Mouse (Mus musculus) adrenal gland, postnatal 10 days (tissue): ENCODE measurements around the gene Fmo5. TPM values are rescaled to one million over a fixed set of nuclear protein-coding genes. Genes with fewer than 3 reads are reported as not detected.

ENCODE experiments used
- DNase-seq: peaks from one replicate; pipeline ENCODE4 v3.0.0; 2021; ENCODE audit warnings: mixed read lengths
- microRNA-seq: library from miRNA; unstranded; fragments of <30 nt; microRNA quantifications from one replicate; pipeline ENCODE4 v1.2.0, GENCODE M21; 2021
- total RNA-seq, 2 experiments: library from RNA; stranded (reverse); gene quantifications; 2 replicates each; pipeline ENCODE4 v1.2.3; 2021

Gene Fmo5
- total RNA-seq, 2 experiments from 2014 or later: 12.4 to 21.2 TPM

DNA sequence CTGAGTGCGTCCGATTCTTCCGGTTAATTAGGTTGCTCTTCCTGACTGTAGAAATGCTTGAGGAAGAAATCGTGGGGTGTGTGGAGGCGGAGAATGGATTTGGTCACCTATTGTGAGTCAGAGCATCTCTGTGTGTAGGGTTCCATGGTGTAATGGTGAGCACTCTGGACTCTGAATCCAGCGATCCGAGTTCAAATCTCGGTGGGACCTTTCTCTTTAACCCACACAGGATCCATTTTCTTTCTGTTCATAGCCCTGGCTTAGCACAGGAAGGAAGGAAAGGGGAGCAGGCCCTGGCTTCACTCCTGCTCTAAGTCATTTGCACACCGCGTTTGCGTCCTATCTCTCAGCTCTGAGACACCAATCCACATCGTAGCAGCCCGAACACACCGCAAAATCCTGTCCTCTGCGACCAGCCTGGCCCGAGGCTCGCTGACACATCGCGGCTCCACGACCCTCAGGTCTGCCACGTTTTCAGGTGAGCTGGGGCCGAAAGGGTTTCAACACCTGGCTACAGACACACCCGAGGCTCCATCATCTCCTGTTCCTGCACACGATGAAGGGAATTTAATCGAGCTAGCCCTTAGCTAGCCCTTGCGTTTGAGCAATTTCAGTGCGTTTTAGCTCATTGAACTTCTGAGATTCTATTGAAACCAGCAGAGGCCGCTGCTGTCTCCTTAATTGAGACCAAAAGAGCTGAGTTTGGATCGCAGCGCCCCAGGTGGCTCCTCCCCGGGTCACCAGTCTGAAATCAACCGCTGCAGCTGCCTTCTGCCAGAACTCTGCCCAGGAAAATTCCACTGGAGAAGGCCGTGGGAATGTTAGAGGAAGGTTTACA is 52.9 kb downstream of the Fmo5 start:
- DNase-seq: peak; percentile 82

DNA sequence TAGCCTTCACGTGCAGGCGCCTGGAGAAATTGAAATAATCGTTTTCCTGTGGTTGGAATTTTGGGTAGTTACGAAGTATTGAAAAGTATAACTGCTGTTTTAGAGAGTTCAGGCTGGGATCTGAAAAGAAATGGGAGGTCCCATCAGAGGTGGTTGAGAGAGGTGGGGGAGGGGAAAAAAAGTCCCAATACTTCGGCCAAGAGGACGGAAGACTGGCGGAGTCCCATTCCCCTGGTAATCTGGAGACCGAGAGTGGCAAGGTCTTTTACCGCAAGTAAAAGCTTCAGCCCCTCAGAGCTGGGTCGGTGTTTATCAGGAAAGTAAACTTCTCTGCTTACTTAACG is 53.5 kb downstream of the Fmo5 start:
- no peak for DNase-seq

DNA sequence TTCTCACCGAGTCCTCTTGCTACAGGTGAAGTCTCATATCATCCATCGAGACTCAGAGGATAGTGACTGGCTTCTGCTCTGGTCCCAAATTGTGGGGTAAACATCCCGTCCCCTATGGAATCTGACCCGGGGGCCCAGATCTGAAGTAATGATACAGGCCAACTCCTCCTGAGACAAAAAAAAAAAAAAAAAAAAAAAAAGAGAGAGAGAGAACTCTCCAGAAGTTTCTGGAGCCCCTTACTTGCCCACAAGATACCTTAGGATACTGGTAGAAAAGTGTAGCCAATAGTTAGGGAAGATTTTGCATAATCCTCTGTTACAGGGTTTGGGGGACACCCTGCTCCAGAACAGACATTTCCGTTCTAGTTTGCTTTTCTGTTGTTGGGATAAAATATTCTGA is 54.0 kb downstream of the Fmo5 start:
- no peak for DNase-seq

DNA sequence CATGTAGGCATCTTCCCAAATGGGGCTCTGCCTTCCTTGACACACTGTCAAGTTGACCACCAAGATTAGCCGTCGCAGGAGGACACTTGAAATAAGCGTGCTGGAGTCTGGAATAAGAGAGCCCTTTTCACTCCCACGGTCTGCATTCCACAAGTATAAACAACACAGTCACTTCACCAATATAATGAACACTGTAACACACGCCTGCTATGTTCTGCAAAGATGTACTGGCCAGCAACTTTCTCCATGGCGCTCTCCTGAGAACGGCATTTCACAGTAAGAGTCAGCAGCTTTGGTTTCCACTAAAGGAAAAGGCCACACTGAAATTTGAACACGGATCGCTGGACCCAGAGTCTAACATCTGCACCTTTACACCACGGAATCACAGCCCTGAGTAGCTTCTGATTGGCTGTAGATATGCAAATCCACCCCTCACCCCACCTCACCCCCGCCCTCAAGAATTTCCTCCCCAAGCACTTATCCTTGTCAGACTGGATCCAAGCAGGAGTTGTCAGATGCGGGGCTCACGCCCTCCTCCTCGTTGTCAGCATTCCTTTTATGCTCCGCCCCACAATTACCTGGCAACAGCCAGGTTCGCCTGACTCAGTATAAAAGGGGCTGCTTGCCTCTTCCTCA is 55.1 kb downstream of the Fmo5 start:
- DNase-seq: no peak

DNA sequence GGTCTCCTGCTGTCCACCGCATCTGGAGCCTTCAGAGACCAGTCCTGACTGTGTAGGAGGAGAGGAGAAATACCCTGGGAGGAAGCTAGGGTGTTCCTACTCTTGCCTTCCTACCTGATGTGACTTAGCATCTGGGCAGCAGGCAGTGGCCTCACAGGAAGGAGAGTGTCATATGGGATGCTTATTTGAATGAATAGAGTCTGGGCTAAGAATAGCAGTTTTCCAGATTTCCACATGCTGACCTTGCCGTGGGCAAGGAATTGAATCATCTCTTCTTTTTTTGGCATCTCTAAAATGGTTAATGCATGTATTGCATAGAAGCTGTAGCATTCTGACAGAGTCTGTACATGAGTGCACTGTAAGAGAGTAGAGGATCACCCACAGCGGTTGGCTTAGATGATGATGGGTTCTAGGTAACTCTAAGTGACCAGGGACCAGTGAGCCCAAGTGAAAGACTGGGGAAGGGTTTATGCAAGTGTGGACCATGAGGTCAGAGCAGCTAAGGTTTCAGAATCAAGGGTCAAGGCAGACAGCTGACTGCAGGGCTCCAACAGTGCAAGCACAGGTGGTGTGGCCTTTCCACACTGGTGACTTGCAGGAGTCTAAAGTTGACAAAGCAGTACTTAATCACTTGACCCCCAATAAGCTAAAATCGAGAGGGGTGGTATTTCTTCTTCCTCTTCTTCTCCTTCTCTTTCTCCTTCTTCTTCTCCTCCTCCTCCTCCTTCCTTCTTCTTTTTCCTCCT is 57.9 kb downstream of the Fmo5 start:
- no peak for DNase-seq

DNA sequence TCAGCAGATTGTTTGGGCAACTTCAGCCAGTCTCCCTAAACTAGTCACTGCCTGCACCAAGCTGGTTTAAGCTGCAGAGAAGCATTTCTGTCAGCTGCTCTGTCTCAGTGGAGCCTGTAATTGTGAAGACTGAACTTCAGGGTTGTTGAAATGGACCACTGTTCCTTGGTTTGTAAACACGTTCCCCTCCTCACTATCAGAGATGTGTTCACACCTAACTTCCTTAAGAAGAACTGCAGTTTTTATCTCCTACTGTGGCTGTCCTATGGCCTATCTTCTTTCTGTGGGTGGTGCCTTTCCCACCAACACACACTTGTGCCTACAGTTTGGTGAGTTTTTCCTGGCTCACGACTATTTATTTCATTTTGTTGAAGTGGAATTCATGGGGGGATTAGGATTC is 60.7 kb downstream of the Fmo5 start:
- no peak for DNase-seq

DNA sequence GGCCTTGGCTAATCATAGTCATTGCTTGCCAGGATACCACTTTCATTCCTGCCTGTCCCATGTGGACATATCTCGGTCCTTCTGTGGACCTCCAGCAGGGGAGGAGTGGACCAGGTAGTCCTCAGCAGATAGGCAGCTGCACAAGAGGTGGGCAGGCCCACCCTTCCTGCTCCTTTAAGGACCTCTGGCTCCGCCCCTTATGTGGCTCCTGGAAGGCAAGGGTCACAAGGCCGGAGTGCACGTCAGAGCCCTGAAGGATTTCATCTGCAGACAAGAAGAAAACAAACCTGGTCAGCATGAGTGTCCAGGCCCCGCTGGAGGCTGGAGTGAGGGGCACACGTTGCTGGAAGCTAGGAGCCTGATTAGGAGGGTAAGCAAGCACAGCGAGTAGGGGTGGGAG is 62.0 kb downstream of the Fmo5 start:
- DNase-seq: peak; percentile 26

DNA sequence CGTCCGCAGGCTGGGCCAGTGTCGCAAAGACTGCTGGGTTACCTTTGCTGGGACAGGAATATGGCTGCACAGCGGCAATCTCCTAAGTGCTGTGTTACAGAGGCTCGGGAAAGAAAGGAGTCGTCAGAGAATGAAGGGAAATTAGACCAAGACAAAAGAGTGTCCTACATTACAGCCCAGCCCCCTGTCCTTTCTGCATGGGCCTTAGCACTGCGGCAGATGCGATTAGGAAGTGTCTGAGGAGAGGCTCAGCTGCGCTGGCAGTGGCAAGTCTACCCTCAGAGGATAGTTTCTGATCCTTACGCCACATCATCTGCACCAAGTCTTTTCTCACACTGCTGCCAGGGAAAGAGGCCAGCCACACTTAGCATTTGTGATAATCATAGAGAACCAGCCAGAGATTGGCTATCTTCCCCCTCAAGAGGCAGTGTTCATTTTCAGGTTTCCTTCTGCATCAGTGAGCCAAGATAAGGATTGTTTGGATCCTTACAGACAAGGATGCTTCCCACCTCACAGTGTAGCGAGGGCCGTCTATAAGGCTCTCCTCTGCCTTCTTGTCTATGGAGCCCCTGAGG is 62.9 kb downstream of the Fmo5 start:
- no peak for DNase-seq

DNA sequence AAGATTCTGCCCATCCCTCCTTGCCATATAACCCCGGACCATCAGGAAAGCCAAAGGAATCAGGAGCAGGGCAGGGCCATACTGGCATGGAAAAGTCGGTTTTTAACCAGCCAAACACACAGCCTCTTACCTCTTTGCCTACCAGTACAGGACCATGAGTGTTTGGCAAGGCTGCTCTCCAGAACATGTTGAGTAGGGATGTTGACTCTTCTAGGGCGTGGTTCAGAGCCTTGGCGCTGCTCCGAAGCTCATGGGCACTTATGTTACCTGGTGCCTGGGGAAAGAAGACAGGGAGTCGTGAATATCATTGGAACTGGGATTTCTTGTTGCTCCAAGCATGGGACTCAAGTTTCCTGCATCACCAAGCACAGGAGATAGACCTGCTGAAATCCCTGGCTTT is 65.2 kb downstream of the Fmo5 start:
- no peak for DNase-seq

DNA sequence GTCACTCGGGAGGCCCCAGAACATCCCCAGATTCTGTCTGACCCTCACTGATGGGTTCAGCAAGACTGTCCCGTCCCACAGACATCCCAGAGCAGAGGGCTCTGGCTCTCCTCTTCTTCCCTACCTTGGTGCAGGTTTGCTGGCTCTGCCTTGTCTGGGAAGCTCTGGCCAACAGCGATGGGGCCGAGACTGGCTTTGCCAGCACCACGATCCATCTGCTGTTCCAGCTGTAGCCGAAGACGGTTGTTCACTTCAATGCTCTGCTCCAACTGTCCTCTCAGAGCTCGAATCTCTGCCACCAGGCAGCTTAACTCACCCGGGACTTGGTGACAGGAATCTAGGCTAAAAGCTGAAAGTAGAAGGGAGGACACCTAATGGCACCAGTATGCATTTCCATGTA is 68.3 kb downstream of the Fmo5 start:
- peak; percentile 16 for DNase-seq

DNA sequence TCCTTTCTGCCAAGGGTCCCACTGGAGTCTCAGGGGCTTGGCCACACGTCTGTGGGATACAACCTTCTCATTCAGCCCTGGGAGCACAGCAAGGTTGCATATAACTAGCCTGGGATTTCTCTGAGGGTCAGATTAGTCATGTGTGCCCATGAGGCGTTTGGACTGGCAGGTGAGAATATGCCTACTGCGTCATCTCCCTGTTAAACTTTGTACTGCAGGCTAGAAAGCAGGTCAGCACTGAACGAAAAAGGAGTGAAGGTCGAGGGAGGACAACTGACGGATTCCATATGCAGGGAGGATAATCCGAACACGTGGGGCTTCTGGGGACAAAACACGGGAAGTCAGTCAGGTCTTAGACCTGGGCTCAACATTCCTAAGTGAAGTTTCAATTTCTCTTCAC is 68.7 kb downstream of the Fmo5 start:
- DNase-seq: no peak

DNA sequence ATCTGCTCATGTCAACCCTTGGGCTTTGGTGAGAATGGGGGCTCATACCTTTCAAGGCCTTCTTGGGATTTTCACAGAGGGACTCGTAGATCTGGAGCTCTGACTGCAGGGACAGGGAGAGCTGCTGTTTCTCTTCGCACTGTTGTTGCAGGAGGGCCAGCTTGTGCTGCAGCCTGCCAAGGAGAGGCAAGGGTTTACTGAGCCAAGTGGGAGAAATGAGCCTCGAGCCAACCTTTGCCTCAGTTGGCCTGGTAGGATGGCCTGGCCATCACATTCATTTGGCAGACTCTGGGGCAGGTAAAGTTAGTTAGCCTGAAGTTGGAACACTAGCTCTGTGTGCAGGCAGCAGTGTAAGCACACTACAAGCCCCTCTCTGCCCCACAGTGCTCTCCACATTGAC is 70.5 kb downstream of the Fmo5 start:
- peak; percentile 63 for DNase-seq

DNA sequence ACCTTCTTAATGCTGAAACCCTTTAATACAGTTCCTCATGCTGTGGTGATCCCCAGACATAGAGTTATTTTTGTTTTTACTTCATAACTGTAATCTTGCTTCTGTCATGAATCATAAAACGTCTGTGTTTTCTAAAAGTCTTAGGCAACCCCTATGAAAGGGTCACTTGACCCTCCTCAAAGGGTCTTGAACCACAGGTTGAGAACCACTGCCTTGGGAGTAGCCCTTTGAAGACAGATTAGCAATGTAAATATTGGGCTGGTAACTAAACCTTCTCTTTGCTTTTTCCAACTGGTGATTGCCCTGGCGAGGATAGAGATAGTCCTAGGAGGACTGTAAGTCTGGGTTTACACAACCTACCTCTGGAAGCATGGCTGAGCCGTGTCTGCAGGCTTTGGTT is 72.6 kb downstream of the Fmo5 start:
- DNase-seq: no peak

DNA sequence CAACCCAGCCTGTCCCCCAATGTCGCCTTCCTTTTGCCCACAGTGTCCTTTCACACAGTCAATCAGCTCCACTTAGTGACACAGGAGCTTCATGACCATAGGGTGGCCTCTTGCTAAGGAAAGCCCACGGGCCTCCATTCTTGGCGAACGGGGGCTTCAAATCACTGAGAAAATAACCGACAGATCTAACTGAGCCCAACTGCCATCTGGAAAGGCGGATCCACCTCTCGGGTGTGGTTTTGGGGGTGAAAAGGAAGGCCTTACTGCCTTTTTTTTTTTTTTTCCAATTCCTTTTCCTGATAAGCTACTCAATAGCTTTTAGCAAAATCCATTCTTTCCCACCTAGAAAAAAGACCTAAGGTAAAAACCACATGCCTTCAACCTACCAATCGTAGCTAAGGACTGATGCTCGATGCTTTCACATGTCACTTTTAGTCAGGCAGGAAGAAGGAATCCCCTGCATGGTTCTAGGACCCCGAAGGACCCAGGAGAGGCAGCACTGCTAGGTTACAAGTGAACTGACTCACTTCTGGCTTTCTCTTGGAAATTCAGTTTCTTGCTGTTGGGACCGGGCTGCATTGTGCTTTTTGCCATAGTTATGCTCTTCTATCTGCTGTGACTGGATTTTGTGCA is 74.0 kb downstream of the Fmo5 start:
- no peak for DNase-seq

Small RNAs within 50 kb of the gene (microRNA-seq; reads per million reads assigned to microRNA genes)
- gene Mir7225: not detected

Other genes starting within 250 kb of the Fmo5 start
- gene Olfr1402, start 206.8 kb upstream of the Fmo5 start, total RNA-seq: not detected
- 10 to 100 TPM; 12.1 to 14.9 TPM for gene Chd1l, start 18.6 kb upstream of the Fmo5 start, total RNA-seq
- 1 to 10 TPM; 7.2 to 9.3 TPM for gene Prkab2, start 29.4 kb downstream of the Fmo5 start, total RNA-seq
- not detected for gene Gm17651, start 45.9 kb downstream of the Fmo5 start, total RNA-seq